Mouse (Mus musculus) lung, postnatal 25 days (tissue): ENCODE results near the gene Pter.

Experiments
- DNase-seq: peaks from one replicate; pipeline ENCODE4 v3.0.0; 2022; ENCODE audit warnings: low spot score

Pter gene

DNA sequence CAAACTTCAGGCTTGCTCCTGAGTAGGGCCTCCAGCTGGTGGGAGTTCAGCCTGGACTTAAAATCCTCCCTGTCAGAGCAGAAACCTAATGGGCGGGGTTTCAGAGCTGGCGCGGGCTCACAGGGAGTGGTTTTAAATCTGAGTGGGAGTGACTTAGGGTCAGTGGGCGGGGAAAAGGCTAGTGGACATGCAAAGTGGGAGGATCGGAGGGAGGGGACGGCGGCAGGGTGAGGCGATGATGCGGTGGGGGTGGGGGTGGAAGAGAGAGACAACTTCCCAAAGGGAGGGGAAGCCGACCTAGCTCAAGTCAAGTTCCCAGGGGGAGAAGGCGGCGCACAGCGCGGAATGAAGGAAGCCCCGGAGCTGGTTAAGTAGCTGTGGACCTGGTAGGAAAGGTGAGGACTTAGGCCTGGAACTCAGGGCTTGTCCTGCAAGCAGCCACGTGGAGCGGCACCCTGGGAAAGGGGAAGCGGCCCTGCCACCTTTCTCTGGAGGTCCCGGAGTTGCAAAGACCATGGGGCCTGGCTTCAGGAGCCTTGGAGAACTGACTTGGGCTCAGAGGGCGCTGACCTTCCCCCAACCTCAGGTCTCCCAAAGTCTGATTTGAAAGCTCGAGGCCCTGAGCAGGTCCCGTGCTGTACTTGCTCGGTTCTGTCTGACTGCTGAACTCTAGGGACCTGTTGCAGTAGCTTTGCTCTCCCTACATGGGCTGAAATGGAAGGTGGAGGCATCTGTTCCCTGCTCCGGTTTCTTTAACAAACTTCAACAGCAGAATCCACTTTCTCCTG is at the start of gene Pter:
Gene Pter, plus strand, starts transcription at position 238 of the 788 bp plus-strand sequence.
- DNase-seq = peak; percentile 92

DNA sequence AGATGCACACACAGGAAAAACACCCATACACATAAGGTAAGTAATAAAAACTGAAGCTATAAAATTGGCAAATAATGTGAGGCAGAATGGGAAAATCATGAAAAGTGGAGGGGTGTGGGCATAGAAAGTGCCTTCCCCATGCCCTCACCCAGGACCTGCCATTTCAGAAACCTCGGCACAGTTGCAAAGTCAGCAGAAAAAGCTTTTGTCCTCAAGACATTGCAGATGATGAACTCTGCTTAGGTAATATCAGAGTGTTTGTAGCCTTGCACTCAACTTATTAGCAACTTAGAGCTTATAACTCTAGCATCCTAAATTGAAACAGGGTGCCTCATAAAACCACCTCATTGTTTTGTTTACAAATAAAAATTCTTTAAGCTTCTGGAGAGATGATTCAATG is 49.6 kb upstream of the Pter start:
- DNase-seq = no peak

DNA sequence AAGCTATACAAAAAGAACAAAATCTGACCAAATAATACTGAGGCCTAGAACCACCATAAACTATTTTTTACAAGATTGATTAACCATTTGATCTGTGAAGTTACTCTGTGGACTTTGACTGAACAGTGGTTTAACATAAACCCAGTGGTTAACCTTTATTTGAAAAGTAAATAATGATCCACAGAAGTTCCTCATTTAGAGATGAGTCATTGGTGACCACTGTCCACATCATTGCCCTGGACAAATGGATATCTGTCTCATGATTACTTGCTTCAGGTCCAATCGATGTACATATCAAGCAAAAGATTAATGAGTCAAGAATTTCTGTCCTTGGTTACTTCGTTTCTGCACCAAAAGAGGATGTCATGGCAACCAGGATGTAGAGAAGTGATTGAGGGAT is 44.3 kb upstream of the Pter start:
- DNase-seq = no peak

DNA sequence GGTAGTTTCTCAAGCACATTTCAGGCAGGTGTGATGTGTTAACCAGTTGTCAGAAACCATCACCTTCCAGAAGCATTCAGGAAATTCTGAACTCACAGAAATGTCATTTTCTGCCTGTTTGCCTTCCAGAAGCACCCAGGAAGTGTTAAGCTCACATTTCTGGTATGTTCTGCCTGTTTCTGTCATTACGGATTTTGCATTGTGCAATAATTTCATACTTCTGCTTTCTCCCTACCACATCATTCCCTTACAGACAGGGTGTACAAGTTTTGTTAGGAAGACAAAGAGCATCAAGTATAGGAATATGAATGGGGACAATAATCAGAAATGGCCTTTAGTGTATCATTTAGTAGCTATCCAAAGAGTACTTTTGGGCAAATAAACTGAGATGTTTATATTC is 42.8 kb upstream of the Pter start:
- DNase-seq = no peak

DNA sequence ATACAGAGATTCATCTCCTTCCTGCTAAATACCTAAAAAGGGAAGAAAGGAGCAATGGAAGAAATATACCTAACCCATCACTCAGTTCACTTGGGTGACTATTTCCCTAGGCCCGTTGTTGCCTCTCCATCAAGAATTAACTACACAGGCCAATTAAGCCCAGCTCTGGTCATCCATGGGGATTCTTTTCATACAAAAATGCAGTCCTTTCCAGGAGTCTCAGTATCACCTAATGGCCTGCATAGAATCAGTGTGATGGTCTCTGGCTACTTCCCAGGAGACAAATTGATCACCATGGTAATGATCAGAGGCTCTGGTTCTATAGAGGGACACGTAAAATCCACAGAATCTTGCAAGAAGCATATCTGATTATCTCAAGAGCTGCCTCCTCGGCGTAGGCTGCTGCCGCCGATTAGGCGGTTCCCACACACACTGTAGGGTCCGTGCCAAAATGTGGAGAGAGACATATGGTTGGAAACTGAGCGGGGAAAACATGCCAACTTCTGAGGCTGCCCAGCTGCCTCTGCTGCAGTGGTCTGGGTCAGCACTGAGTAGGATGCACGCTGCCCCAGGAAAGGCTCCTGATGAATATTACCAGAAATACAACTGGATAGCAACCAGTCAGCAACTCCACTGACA is 40.4 kb upstream of the Pter start:
- no peak for DNase-seq

DNA sequence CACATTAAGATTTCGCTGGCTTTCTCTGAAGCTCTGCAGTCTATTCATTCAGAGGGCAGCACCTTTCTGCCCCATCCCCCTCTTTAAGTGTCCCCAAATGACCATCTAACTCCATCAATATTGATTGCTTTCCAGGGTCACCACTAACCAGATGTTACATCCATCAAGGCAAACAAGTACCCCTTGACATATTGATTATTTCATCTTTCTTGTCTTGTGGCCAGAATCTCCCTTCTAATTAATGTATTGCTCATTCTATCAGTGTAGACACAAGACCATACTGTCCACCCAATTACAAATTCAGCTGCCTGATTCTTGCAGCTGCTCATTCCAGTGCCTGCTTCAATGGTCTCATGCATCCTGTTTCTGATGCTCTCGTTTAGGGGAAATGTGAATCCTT is 36.8 kb upstream of the Pter start:
- no peak for DNase-seq

DNA sequence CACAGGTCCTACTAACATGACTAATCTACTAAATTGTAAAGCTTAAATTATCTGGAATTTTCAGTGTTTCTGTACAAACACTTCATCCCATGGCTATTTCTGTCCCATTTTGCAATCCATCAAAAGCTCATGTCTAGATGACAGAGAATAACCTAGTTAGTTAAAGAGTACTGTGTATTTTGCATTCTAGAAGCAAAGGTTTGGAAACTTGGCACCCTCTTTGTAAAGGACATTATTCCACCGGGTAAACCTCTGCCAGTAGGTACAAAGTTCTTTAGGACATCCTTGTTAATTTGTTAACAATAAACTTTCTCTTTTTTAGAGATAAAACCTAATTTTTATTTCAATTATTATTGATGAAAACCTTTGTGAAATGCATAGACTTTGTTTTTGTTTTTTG is 18.1 kb upstream of the Pter start:
- no peak for DNase-seq

DNA sequence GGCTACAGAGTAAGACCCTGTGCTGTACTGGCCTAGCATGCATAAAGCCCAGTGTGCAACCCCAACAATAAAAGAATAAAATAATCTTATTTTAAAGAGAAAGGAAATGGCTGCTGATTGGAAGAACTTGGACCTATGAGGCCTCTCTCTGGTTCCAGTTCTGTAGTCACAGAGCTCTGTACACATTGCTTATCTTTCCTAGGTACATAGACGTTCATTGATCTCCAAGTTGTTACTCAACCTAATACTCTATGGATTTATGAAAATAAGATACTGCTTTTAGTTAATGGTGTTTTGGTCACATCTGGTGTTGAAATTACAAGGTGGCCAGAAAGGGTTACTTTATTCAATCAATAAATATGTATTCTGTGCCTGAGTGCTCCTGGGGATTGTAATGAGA is 1.8 kb downstream of the Pter start:
- no peak for DNase-seq

DNA sequence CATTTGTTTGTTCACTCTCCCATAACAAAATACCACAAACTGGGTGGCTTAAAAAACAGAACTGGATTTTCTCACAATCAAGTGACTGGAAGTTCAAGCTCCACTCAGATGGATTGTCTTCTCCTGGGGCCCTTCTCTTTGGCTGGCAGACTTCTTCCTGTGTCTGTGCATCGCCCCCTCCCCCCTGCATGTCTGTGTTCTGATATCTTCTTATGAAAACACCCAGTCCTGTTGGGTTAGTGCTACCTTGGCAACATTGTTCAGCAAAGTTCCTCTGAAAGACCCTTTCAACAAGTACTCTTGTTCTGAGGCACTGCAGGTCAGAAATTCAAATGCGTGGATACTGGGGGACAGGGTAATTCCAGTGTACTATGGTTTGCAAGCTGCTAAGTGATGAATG is 6.5 kb downstream of the Pter start:
- DNase-seq = no peak

DNA sequence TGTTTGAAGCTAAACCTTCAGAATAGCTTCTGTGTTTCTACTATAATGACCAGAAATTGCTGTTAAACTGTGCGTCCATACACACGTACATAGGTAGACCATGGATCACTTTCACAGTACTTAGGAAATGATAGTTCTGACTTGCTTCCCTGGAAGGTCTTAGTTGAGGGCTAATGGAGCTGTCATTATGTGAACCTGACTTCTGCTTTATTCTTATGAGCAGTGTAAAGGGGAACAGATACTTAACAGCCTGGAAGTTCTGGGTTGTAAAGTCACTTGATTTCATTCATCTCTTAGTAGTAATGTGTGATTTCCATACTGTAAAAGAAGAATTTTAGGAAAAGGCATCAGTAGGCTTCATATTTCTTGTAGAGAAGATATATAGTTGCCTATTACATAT is 10.1 kb downstream of the Pter start:
- DNase-seq = no peak

DNA sequence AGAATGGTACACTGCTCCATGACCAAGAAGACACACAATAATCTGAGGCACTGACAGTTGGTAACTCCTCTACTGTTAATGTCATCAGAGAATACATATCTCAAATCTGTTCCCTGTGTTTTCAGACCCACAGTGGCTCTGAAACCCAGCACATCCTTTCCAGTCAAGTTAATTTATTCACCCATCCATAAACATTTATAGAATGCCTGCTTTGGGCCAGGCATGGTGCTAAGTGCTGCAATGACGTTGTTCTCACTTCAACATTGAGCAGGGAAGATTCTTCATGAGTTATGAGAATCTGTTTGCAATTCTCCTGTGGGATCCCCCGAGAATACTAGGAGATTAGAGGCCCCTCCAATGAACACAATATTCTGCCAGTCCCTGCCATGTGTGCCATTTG is 11.4 kb downstream of the Pter start:
- DNase-seq = no peak

DNA sequence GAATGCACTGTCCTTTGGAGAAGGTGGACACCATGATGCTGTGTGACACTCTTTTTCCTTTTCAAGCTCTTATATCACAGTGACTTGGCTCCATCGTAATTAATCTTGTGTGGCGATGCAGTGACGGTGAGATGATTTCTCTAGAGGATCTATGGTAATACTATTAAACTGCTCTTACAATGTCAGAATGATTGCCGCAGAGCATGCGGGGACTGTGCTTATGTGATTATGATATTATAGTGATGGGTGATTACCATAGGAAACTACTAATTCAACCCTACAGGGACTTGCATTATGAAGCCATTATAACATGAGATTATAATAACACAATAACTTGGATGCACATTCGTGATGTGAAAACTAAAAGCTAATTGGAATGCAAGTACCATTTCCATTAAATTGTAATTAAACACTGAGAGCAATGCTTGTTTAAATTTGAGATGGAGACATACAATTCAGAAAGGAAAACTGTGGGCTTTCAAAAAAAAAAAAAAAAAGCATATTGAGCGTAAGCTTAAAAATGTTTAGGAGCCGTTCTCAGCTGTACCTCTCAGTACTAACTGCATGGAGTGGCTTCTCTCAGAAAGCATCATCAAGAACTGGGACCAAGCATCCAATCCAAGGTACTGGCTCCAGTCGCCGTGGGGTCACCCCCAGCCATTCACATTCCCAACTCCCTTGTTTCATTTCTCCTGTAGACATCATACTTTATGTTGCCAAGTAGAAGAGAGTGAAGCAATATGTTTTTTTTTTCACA is 13.8 kb downstream of the Pter start:
- DNase-seq = no peak

DNA sequence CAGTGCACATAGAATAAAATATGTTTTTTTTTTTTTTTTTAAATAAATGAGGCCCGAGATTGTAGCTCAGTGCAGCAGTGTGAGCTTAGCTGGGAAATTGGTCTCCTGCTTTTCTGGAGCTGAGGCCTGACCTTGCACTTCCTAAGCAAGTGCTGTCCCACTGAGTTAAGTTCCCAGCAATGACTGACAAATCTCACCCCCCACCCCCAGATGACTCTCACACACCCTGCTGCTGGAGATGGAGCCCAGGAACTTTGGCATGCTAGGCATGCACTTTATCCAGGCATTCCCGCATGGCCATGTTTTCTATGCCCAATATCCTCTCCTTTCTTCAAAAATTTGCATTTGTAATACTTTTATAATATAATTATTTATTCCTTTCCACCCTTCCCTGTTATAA is 14.8 kb downstream of the Pter start:
- DNase-seq = no peak

DNA sequence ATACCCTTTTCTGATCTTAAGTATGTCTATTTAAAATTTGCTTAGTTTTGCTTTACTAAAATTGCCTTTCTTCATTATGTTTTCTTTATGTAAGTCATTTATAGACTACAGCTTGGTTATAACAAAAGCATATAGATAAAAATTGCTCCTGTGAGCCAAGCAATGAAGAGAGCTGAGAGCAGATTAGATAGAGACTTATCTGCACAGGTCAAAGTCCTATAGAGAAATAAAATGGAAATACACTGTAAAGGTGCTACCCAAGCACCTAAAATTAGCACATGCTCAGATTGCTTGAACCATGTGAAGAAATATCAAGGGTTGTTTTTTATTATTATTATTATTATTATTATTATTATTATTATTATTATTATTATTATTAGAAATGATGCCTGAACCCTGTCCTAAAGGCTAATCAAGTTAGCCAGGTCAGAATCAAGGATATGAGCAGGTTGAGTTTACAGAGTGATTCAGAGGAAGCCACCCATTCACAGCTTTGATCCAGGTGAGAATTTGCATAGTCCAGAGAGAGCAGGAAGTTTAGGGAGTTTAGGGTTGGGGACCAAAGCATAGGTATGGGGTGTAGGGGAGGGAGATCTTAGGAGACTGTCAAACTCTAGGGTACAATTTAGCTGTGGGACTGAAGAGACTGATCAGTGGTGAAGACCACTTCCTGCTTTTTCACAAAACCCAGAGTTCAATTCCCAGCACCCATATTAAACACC is 33.0 kb downstream of the Pter start:
- DNase-seq = no peak

DNA sequence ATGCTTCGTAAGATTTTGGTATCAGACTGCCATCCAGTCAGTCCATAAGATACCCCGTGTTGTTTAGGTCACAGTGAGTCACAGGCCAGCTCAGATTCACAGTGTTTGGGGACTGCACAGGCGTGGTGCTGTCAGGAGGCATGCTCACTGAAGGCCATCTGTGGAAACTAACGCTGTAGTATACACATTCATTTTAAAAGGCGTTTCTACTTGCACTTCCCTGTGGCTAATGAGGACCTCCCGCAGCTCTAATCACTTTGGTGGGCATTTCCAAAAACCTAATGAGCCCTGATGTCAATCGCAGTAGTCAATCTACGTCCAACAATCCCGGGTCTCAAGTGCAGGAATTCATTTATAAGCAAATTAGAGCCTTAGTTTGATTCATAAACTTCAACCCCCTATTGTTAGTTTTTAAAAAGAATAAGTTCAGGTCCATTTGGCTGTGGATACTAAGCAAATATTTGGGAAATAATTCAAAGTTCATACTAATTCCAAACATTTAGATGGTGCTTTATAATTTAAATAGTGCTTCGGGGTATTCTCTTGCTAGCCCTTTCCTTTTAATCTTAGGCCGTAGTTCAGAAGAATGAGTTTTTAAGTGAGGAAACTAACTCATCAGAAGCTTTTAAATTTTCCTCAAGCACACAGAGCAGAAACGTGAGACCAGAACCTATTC is 46.3 kb downstream of the Pter start:
- no peak for DNase-seq

DNA sequence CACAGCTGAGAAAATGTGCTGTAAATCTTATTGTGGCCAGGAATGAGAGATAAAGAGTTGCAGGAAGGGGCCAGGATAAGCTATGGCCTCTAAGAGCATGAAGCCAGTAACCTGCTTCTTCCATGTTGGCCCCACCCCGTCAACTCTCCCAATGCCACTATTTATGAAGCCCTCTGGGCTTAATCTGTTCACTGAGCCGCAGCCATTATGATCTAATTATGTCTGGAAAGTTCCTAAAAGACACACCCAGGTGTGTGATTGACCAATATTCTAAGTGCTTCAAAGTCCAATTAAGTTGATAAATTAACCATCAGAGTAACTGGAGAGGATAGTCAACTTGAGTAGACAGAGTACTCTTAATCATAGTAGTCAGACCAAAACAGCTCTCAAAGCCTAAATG is 49.9 kb downstream of the Pter start:
- no peak for DNase-seq

DNA sequence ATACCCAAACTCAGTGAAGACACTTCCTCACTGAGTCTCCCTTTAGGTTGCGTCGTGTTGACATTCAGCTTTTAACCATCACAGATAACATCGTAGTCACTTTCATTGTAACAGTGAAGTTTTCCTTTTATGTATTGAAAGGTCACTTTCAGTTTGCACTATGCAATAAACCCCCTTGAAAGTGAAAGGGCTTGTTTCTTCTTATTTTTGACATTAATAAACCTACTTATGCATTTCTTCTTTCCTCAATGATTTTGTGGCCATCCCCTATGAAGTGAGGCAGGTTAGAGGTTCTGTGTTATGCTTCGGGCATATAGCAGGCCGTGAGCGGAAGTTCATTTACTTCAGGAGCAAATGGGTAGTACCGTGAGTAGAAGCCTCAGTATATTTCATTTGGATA is 53.5 kb downstream of the Pter start:
- DNase-seq = no peak

DNA sequence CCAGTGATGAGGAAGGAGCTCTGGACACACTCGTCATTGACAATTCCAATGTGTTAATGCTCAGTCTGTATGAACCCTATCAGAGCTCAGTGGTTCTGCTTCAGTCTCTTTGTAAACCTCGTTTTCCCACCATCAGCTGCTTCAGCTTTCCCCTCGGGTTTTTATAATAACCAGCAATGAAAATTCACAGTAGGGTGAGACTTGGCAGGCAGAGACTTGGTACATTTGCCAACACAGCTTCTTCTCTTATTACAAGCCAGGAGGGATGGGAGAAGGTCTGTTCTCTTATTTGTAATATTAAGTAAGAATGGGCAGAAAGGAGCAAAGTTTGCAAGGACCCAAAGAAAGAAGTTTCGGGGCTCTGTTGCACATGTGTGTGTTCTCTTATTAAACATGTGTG is 54.9 kb downstream of the Pter start:
- DNase-seq = no peak

DNA sequence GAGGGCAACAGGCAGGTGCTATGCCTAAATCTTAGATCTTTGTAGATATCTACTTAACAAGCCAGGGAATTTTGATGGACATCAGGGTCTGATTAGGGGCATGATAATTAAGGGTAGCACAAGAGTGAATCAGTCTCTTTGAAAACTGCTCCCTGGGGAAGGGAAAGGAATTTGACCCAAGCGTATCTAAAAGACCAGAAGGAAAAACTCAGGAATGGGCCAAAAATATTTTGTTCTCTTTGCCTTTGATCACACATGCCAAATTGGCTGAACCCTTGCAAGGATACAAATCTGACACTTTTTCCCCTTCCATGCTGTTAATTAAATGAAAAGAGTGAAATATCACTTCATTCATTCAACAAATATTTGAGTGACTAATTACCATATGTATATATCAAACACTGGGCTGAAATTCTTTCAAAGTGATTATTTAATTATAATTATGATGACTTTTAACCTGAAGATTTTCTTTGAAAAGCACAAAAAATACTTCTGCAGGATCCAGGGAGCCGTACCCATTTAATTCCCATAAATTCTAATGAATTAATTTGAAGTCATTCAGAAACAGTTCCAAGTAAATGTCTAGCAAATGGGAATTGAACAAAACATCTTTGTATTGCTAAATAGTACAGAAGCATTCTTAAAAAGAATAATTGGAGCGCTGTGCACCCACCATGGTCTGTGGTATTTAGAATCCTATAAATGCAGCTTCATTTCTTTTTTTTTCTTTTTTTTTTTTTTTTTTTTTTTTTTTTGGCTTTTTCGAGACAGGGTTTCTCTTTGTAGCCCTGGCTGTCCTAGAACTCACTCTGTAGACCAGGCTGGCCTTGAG is 61.3 kb downstream of the Pter start:
- DNase-seq = no peak

DNA sequence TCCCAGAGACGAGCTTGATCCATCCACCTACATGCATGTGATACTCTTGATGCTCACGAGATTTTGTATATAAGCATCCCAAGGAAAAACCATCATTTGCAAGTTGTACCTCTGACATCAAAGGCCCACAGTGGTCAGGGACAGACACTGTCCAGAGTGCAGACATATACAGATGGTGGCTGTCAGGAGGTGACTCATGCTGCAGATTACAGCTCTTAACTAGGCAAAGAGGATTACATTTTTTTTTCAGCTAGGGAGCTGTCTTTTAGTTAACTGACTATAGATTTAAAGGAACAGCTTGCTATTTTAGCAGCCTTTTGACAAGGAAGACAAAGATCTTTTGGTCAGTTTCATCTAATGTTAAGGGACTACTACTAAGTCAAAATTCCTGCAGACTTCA is 76.2 kb downstream of the Pter start:
- DNase-seq = no peak

DNA sequence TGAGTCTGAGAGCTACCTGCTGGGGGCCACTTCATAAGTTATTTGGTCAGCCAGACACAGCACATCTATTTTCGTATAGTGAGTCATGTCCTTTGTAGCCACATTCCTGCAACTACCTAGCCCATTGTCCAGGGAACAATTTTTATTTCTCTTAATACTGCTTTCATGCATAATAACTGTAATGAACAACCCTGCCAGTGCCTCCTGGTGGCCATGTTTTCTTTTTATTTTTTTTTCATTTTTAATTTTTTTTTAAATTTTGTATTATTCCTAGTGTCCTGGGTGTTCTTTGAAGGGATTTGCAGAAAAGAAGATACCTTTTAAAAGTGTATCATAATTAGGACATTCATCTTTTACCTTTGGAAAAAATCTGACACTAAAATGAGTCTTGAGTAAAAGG is 84.6 kb downstream of the Pter start:
- DNase-seq = no peak
